Mouse (Mus musculus): Measurements from ENCODE around the gene Vmn1r46.
"Not testable (repeated sequence)": the region's sequence is repeated elsewhere in the genome, so short reads cannot be mapped to it uniquely, and the experiment has no call there.

The Vmn1r46 gene

DNA sequence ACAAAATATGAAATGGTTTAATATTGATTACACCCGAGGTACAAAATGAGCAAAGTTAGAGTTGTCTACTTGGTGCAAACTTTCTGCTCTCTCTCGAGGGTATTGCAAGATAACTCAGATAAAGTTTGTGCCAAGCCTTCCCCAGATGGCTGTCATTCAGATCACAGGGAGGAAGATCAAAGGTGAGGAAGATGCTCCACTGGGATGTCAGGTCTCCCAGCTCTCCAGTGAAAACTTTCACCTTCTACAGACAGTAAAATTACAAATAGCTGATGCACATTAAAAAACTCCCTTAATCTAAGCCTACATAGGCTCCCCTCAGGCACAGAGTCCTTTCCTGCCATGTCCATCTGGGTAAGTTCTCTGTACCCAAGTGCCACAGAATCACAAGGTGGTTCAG is at the start of gene Vmn1r46:
Gene Vmn1r46 (plus strand): TSS at position 301 of the 400 bp plus-strand sequence.
- DNase-seq (ENCODE audit: low spot score in 2 of 2) = no peak

GRCm38 (mm10) chr6:89940498-89940897 is 28.6 kb upstream of the Vmn1r46 start, which contains the start of gene Vmn1r45:
Gene Vmn1r45, minus strand, starts transcription at chr6:89940598.
- not testable (repeated sequence) for DNase-seq (ENCODE audit: low spot score in 2 of 2)

DNA sequence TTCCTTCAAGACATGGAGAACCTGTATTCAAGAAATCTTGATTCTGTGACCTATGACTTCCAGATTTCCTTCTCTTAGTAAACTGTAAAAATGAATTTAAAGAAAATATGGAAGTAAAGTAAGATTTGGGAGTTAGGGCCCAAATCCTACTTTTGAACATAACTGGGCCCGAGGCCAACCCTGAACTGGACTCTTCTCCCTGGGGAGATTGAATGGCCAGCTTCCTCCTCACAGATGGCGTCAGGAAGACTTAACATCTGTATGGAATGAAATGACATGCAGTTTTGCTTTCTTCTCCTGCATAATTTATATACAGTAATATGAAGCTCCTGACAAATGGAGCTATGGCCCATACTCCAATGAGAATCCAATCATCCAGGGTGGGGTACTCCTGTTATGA is 28.2 kb upstream of the Vmn1r46 start:
- DNase-seq (ENCODE audit: low spot score in 2 of 2) = no peak

GRCm38 (mm10) chr6:89953556-89953955 is 15.6 kb upstream of the Vmn1r46 start:
- no peak for DNase-seq (ENCODE audit: low spot score in 2 of 2)

GRCm38 (mm10) chr6:89966341-89966740 is 2.8 kb upstream of the Vmn1r46 start:
- DNase-seq (ENCODE audit: low spot score in 2 of 2) = no peak

DNA sequence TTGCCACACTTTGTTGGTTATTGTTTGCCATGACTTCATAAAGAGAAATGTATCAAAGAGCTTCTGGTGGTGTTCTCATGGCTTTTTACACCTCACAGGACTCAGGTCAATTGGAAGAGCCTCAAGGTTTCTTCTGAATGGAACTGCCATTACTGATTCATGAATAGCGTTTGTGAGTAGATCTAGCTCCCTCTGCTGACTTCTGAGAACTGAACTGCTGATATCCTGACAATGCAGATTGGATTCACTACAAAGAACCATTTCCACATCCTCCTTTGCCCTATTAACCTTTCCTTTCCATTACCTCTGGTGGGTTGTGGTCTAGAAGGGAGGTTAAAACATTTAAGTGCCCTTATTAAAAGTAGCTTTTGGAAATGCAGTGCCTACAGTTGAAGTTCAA is 16.9 kb downstream of the Vmn1r46 start:
- no peak for DNase-seq (ENCODE audit: low spot score in 2 of 2)

GRCm38 (mm10) chr6:90015847-90016246 is 46.7 kb downstream of the Vmn1r46 start, which contains the start of gene Vmn1r47:
Gene Vmn1r47, plus strand, starts transcription at chr6:90016147.
- not testable (repeated sequence) for DNase-seq (ENCODE audit: low spot score in 2 of 2)

All from right cerebral cortex, postnatal 10 days (tissue).